Mouse (Mus musculus): ENCODE data around the gene Bche. TPM values are rescaled to one million over a fixed set of nuclear protein-coding genes. Genes with fewer than 3 reads are reported as not detected.

Bche gene
- polyA plus RNA-seq (2012; rRNA removed): 1.3 and 2.3 TPM in 2 replicates

DNA sequence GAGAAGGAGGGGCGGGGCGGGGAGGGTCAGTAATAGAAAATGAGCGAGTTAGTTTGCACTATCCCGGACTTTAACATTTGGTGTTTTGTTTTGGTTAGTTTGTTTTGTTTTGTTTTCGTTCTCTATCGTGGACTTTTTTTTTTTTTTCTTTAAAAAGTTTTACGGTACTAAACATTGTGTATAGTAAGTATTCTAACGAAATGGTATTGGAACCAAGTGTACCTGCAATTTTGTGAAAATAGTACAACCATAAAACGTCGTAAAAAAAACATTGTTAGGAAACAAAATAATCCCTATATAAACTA lies at the start of gene Bche:
TSS of gene Bche (minus strand) at position 6 of the 305 bp plus-strand sequence.

Data from ovary, adult 2 months (tissue).